Mouse (Mus musculus): ENCODE data around the gene Polr1d.
A peak's percentile ranks its signal among the peaks of the same experiment; 100 is the strongest.

Polr1d gene

GRCm38 (mm10) chr5:147076799-147077165, at the start of gene Polr1d:
Gene Polr1d (plus strand): TSS chr5:147077050.
- no peak for DNase-seq (ENCODE audit: inconsistent age in 2 of 2, low spot score in 1 of 2)

- no peak for DNase-seq (ENCODE audit: inconsistent age in 2 of 2, low spot score in 1 of 2)
These were observed 45.6 kb upstream of the Polr1d start for GRCm38 (mm10) chr5:147031281-147031680.

GRCm38 (mm10) chr5:147033155-147033554, 43.7 kb upstream of the Polr1d start:
- DNase-seq (ENCODE audit: inconsistent age in 2 of 2, low spot score in 1 of 2), result no peak

GRCm38 (mm10) chr5:147034283-147034682, 42.6 kb upstream of the Polr1d start:
- no peak for DNase-seq (ENCODE audit: inconsistent age in 2 of 2, low spot score in 1 of 2)

GRCm38 (mm10) chr5:147035301-147035700, 41.5 kb upstream of the Polr1d start:
- peak in 1 of 2 experiments; percentile 30 for DNase-seq (ENCODE audit: inconsistent age in 2 of 2, low spot score in 1 of 2)

GRCm38 (mm10) chr5:147036028-147036427, 40.8 kb upstream of the Polr1d start:
- DNase-seq (ENCODE audit: inconsistent age in 2 of 2, low spot score in 1 of 2), result peak; percentile 46 to 68

- no peak for DNase-seq (ENCODE audit: inconsistent age in 2 of 2, low spot score in 1 of 2)
These were observed 40.2 kb upstream of the Polr1d start for GRCm38 (mm10) chr5:147036661-147037060.

- peak in 1 of 2 experiments; percentile 40 for DNase-seq (ENCODE audit: inconsistent age in 2 of 2, low spot score in 1 of 2)
These were observed 39.2 kb upstream of the Polr1d start for GRCm38 (mm10) chr5:147037601-147038000.

DNA sequence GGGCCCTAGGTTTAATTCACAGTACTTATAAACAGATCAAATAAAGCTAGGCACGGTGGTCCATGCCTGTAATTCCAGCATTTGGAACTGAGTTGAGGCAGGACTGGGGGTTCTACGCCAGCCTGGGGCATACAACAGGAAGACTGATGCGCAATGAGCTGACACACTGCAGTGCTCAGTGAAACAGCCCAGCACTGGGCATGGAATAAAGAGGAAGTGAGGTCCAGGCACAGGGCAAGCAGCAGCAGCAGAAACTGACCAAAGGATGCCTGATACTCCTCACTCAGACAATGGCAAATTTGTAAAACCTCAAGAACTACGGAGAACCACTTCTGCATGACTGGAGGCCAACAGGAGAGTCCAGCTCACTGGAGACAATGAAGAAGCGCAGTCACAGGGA, 37.5 kb upstream of the Polr1d start:
- peak in 1 of 2 experiments; percentile 31 for DNase-seq (ENCODE audit: inconsistent age in 2 of 2, low spot score in 1 of 2)

DNA sequence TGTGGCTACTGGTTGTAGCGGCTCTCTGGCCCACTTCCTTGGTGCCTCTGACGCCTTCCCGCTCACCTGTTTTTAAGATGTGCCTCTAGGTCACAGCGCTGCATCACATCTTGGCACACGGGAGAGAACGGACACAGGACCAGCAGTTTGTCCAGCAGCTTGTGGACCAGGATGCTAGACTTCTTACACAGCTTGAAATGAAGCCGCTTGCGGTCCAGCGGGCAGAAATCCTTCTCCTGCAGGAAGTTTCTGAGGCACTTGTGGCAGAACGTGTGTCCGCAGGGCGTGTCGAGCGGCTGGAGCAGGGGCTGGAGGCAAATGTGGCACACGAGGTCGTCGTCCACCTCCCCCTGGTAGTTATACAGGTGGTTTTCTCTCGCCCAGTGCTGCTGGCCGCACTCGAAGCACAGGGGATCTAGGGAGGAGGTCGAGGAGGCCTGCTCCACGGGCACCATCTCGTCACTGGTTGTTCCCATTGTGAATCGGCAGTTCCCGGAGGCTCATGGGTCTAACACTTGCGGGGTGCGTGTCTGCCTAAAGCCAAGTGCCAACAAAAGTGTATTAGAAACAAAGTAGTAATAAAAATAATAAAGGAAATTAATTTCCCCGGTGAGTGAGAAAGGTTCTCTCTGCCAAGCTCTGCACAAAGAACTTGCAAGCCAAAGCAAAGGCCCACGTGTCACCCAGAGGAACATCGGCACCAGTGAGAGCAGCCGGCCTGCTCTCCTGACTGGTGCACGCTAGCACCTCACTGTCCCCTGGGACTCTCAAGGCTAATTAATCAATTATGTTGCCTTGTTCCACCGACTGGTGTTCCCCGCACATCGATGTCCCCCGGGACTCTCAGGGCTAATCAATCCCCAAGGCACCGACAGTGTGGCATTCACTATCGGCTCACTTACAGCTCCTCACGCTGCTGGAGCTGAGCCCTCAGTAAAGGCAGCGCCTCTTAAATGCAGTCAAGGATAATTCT, 34.6 kb upstream of the Polr1d start:
- no peak for DNase-seq (ENCODE audit: inconsistent age in 2 of 2, low spot score in 1 of 2)

GRCm38 (mm10) chr5:147043240-147043844, 33.5 kb upstream of the Polr1d start:
- no peak for DNase-seq (ENCODE audit: inconsistent age in 2 of 2, low spot score in 1 of 2)

- no peak for DNase-seq (ENCODE audit: inconsistent age in 2 of 2, low spot score in 1 of 2)
These were observed 31.5 kb upstream of the Polr1d start for GRCm38 (mm10) chr5:147045311-147045710.

- no peak for DNase-seq (ENCODE audit: inconsistent age in 2 of 2, low spot score in 1 of 2)
These were observed 30.9 kb upstream of the Polr1d start for GRCm38 (mm10) chr5:147045929-147046328.

DNA sequence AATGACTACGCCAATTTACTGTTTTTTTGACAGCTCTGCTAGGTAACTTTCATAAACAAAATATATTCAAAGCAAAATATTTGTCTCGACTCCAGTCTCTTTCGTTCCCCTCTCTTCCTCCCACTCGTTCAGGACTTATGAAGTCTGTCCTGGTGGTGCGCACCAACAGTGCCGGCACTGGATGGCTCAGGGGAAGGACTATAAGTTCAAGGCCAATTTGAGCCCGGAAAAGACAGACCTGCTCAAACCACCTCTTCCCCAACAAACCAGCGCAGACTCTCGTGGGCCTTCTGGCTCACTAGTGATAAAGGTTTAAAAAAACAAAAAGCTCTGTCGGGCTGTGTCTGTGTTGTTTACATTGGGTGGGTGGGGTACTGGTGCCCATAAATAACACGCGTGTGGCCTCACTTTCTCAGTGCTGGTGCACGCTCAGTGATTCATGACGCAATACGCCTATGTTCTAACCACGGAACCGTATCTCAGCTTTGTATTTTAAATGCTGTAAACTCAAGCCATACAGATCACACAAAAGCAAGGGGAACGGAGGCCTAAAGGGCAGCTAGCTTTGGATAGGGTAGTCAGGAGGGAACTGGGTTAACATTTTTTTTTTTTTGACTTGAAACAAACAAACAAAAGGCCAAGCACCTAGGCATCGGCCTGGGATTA, 27.2 kb upstream of the Polr1d start:
- peak in 1 of 2 experiments; percentile 64 for DNase-seq (ENCODE audit: inconsistent age in 2 of 2, low spot score in 1 of 2)

DNA sequence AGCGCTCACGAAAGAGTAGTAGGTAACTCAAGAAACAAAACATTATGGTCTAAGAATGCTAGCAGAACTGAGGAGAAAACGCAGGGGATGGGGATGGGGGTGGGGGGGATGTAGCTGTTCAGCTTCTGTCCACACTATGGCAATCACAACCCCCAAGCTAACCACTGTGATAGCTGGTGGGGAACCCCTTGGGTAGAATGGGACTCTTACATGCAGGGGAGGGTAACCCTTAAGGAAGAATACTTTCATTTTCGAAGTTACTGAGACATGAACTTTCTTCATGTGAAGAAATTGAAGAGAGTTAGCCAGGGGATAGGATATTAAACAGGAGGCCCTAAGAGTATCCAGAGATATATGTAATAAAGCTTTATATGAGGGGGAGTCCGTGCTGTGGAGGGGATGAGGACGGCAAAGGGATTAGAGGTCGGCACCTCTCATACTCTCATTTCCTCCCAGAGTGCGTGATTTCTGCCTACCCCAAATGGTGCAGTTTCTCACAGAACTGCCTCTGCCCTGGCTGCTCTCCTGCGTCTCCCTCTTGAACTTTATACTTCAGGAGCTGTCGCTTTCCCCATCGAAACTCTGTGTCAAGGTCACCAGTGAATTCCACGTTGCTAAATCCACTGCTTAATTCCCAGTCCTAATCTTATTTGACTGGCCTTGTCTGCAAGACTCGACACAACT, 25.9 kb upstream of the Polr1d start:
- DNase-seq (ENCODE audit: inconsistent age in 2 of 2, low spot score in 1 of 2), result peak in 1 of 2 experiments; percentile 42

DNA sequence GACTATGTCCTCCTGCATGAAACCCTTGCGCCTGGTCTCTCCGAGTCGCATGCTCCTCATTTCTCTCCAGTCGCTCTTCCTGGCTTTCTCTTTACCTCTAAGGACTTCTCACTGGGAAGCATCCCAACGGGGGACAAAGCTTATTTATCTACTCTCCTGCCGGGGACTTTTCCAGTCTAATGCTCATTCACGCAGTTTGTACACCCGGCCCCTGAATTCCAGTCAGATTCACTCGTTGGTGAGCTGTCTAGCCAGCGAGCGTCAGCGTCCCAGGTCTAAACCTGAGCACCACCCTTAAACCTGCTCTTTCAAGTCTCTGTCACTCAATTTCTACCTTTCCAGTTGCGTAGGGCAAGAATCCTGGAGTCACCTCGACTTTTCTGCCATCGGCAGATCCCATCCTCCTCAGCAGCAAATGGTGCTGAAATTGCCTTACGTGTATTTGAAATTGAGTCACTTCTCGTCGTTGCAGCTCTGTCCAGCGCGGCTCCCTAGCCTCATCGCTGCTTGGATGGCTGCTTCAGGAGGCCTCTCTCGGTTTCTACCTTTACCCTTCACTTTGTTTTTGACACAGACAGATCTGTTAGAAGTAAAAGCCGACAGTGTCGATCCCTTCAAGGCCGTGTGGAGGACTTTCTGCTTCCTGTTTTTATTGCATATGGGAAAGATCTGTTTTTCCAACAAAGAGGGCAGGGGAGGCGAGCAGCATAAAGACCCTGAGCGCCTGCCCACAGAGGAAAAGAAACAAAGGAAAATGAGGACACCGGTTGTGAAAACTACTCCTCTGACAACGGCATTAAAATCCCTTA, 25.1 kb upstream of the Polr1d start:
- DNase-seq (ENCODE audit: inconsistent age in 2 of 2, low spot score in 1 of 2), result peak; percentile 36 to 83

DNA sequence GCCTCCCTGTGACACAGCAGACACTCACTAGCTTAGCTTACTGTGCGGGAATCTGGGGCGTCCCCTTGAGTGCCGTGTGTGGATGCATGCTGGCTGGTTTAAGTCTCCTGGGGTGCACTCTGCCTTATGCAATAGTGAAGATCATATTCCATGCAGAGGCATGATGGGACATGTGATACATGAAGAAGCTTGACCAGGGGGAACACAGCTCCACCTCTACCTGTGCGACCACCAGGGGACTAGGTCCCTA, 24.6 kb upstream of the Polr1d start:
- DNase-seq (ENCODE audit: inconsistent age in 2 of 2, low spot score in 1 of 2), result no peak

GRCm38 (mm10) chr5:147053071-147053470, 23.8 kb upstream of the Polr1d start:
- no peak for DNase-seq (ENCODE audit: inconsistent age in 2 of 2, low spot score in 1 of 2)

DNA sequence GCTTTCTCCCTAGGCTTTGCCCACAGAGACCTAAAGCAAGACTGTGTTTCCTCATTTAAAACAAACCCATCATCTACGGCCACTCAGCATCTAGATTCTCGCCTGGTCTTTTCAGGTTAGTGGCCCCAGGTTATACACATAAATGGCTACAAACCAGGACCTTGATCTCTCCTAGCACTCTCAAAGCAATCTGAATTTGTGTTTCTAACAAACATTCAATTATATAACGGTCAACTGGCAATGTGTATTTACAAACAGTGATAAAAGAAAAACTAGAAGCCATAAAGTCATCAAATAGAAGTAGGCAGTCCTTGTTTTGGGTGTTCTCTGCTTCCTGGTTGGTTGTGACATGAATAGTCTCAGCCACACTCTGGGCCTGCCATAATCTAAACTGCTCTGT, 23.4 kb upstream of the Polr1d start:
- no peak for DNase-seq (ENCODE audit: inconsistent age in 2 of 2, low spot score in 1 of 2)

- no peak for DNase-seq (ENCODE audit: inconsistent age in 2 of 2, low spot score in 1 of 2)
These were observed 22.5 kb upstream of the Polr1d start for GRCm38 (mm10) chr5:147054328-147054727.

All from adrenal gland, adult (tissue).